Mouse (Mus musculus): Measurements from ENCODE around the gene Ess2. TPM values are rescaled to one million over a fixed set of nuclear protein-coding genes. Genes with fewer than 3 reads are reported as not detected.

The Ess2 gene
- polyA plus RNA-seq, 1 experiment from 2014 or later = 41.8 TPM

Other genes starting within 250 kb of the Ess2 start
- gene Med15, start 178.5 kb downstream of the Ess2 start, polyA plus RNA-seq (2015; fragmentation: Nextera tagmentation; extraction: Ambion mirVana) = 43.2 and 52.6 TPM in 2 replicates
- gene Klhl22, start 151.7 kb downstream of the Ess2 start, polyA plus RNA-seq (2015; fragmentation: Nextera tagmentation; extraction: Ambion mirVana) = 90.2 and 98.7 TPM in 2 replicates
- gene Scarf2, start 114.1 kb downstream of the Ess2 start, polyA plus RNA-seq (2015; fragmentation: Nextera tagmentation; extraction: Ambion mirVana) = 1.4 TPM in 2 replicates
- gene B830017H08Rik, start 78.2 kb downstream of the Ess2 start, polyA plus RNA-seq (2015; fragmentation: Nextera tagmentation; extraction: Ambion mirVana) = 3.3 and 3.9 TPM in 2 replicates
- 3.5 and 3.8 TPM in 2 replicates for gene Car15, start 73.0 kb downstream of the Ess2 start, polyA plus RNA-seq (2015; fragmentation: Nextera tagmentation; extraction: Ambion mirVana)
- 0.29 and 0.36 TPM in 2 replicates for gene Gm20518, start 19.7 kb downstream of the Ess2 start, polyA plus RNA-seq (2015; fragmentation: Nextera tagmentation; extraction: Ambion mirVana)
- 0.05 TPM in 1 of 2 replicates, not detected in the other for gene Tssk1, start 17.1 kb downstream of the Ess2 start, polyA plus RNA-seq (2015; fragmentation: Nextera tagmentation; extraction: Ambion mirVana)
- 105 and 116 TPM in 2 replicates for gene Dgcr2, start 12.8 kb downstream of the Ess2 start, polyA plus RNA-seq (2015; fragmentation: Nextera tagmentation; extraction: Ambion mirVana)
- gene Tssk2, start 12.7 kb downstream of the Ess2 start, polyA plus RNA-seq (2015; fragmentation: Nextera tagmentation; extraction: Ambion mirVana) = 0.11 TPM in 1 of 2 replicates, not detected in the other
- 0.70 and 1.4 TPM in 2 replicates for gene Gsc2, start 3.7 kb upstream of the Ess2 start, polyA plus RNA-seq (2015; fragmentation: Nextera tagmentation; extraction: Ambion mirVana)
- gene Slc25a1, start 16.9 kb upstream of the Ess2 start, polyA plus RNA-seq (2015; fragmentation: Nextera tagmentation; extraction: Ambion mirVana) = 203 and 210 TPM in 2 replicates
- gene Vpreb2, start 69.1 kb upstream of the Ess2 start, polyA plus RNA-seq (2015; fragmentation: Nextera tagmentation; extraction: Ambion mirVana) = not detected in 2 replicates
- gene Dgcr6, start 141.5 kb upstream of the Ess2 start, polyA plus RNA-seq (2015; fragmentation: Nextera tagmentation; extraction: Ambion mirVana) = 145 and 162 TPM in 2 replicates
- 5.7 and 6.8 TPM in 2 replicates for gene Prodh, start 178.9 kb upstream of the Ess2 start, polyA plus RNA-seq (2015; fragmentation: Nextera tagmentation; extraction: Ambion mirVana)
- gene Rtn4r, start 216.3 kb upstream of the Ess2 start, polyA plus RNA-seq (2015; fragmentation: Nextera tagmentation; extraction: Ambion mirVana) = 15.6 and 24.3 TPM in 2 replicates